ENCODE assay signal across 1 mouse cellular context in genomic region chr12:76372881-76373818, GRCm38 (mm10).
TF ChIP-seq lines count a peak whose summit lies in the region.

No protein-coding gene starts in this region.

TF ChIP-seq in CH12.LX, 34 proteins besides CTCF, POLR2A, EP300 and RAD21 (continued from another document):
- TF ChIP-seq ZKSCAN1 (IDR thresholded peaks at IDR 0.05; ENCODE audit: borderline replicate concordance, low read depth, low read length) (no peak), TCF12 (IDR thresholded peaks at IDR 0.05; ENCODE audit: low read depth, low read length) (no peak; the same call in 1 of the 2 replicates), NRF1 (IDR thresholded peaks at IDR 0.05; ENCODE audit: low read depth, low read length) (0 out of 2 replicates have a peak, but pooled peaks have one; percentile 13), GABPA (IDR thresholded peaks at IDR 0.05; ENCODE audit: insufficient replicate concordance, low read depth, low read length) (no peak), BHLHE40 (IDR thresholded peaks at IDR 0.05; ENCODE audit: low read depth, low read length) (no peak), PAX5 (IDR thresholded peaks at IDR 0.05; ENCODE audit: low read length) (no peak), MAZ (IDR thresholded peaks at IDR 0.05; ENCODE audit: low read depth, low read length) (no peak), MXI1 (IDR thresholded peaks at IDR 0.05; ENCODE audit: low read depth, low read length) (peak; percentile 41; the same call in 1 of the 2 replicates), JUND (conservative IDR thresholded peaks at IDR 0.05; ENCODE audit: low read depth, low read length) (no peak), ELF1 (IDR thresholded peaks at IDR 0.05; ENCODE audit: low read depth, low read length) (0 out of 2 replicates have a peak, but pooled peaks have one; percentile 4), NELFE (IDR thresholded peaks at IDR 0.05; ENCODE audit: low read depth, low read length) (0 out of 2 replicates have a peak, but pooled peaks have one; percentile 12), CHD2 (IDR thresholded peaks at IDR 0.05; ENCODE audit: low read length) (no peak), HCFC1 (IDR thresholded peaks at IDR 0.05; ENCODE audit: low read depth, low read length) (no peak), ETS1 (conservative IDR thresholded peaks at IDR 0.05; ENCODE audit: low read depth, low read length) (no peak), ZMIZ1 (IDR thresholded peaks at IDR 0.05; ENCODE audit: low read depth, low read length) (0 out of 2 replicates have a peak, but pooled peaks have one; percentile 17), MYC (IDR thresholded peaks at IDR 0.05; ENCODE audit: low read depth, low read length) (0 out of 2 replicates have a peak, but pooled peaks have one; percentile 32), KAT2A (IDR thresholded peaks at IDR 0.05; ENCODE audit: insufficient replicate concordance, low read length) (no peak), USF1 (IDR thresholded peaks at IDR 0.05; ENCODE audit: low read depth, low read length) (no peak), TBP (conservative IDR thresholded peaks at IDR 0.05; ENCODE audit: low read depth, low read length) (0 out of 2 replicates have a peak, but pooled peaks have one; percentile 52), MAFK (IDR thresholded peaks at IDR 0.05; ENCODE audit: insufficient replicate concordance, low read length) (no peak)
